Mouse (Mus musculus) layer of hippocampus, postnatal 14 days (tissue): ENCODE data around the gene Icam1. TPM values are rescaled to one million over a fixed set of nuclear protein-coding genes. Genes with fewer than 3 reads are reported as not detected.
A peak's percentile ranks its signal among the peaks of the same experiment; 100 is the strongest.

Source experiments
- DNase-seq, 2 experiments: peaks; one replicate each; pipeline ENCODE4 v3.0.0; 2021 to 2022; ENCODE audit warnings: low spot score in 2 of 2, mixed read lengths in 1 of 2
- long read RNA-seq, 2 experiments: library from polyadenylated mRNA; stranded (forward); transcript quantifications; one replicate each; pipeline ENCODE4 v2.0.0; 2021
- total RNA-seq, 2 experiments: library from RNA; stranded (reverse); gene quantifications; 2 replicates each; pipeline ENCODE4 v1.2.3; 2021

Icam1 gene
- 1 to 10 TPM; 2.9 to 3.2 TPM for total RNA-seq
- long read RNA-seq, experiment 1, partial matches to known transcripts, result 0 of 1 reads
- long read RNA-seq, experiment 1, other reads (novel, unspliced or antisense), result 0 of 1 reads
- long read RNA-seq, experiment 2, partial matches to known transcripts, result 0 of 3 reads
- long read RNA-seq, experiment 2, other reads (novel, unspliced or antisense), result 0 of 3 reads

DNA sequence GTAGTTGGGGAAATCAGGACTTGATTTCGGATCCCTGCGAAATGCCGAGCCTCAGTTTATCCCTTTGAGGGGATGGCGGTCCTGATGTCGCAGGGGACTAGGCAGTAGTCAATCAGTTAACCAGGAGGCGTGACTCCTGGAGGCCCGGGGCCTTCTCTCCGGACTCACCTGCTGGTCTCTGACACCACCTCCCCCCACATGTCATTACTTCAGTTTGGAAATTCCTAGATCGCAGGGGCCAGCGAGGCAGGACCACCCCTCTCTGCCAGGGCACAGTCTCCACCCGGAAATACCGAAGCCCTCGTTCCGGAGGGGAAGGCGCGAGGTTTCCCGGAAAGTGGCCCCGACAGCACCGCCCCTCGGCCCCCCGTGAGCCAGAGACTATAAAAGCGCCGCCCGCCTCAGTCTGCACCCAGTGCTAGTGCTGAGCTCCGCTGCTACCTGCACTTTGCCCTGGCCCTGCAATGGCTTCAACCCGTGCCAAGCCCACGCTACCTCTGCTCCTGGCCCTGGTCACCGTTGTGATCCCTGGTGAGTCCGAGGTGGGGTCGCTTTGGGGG, at the start of gene Icam1:
Icam1 (plus strand) TSS at position 415 of the 560 bp plus-strand sequence.
- peak in 1 of 2 experiments; percentile 32 for DNase-seq

DNA sequence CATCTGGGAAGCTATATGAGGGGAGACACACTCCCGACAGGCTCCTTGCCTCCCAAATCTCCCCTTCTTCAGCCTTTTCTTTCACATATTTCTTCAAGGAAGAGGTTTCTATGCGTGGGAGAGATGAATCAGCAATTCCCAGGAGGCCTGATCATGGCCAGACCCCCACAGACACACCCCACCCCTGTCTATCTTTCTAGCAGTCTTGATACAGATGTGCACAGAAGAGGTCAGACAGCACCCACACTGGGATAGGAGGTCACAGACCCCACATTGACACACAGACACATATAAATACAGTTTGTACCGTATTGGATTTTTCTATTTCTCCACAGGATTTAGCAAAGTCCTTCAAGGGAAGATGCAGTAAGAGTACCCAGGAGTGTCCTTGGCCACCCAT, 49.8 kb upstream of the Icam1 start:
- no peak for DNase-seq

DNA sequence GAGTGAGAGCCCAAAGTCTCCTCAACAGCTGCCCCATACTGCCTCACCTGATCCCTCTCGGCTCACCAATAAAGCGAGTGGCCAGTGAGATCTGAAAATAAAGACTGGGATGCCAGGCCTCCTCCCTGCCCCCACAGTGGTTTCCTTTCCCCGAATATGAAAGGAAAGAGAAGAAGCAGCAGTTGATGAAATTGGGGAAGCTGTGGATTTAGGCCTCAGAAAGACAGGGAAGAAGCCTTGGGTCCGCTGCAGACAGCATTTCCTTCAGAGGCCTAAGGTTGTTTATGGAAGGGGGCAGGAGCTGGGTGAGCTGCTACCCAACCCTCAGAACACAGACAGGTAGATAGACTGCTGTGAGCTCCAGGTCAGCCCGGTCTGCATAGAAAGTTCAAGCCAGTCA, 49.0 kb upstream of the Icam1 start:
- no peak for DNase-seq

DNA sequence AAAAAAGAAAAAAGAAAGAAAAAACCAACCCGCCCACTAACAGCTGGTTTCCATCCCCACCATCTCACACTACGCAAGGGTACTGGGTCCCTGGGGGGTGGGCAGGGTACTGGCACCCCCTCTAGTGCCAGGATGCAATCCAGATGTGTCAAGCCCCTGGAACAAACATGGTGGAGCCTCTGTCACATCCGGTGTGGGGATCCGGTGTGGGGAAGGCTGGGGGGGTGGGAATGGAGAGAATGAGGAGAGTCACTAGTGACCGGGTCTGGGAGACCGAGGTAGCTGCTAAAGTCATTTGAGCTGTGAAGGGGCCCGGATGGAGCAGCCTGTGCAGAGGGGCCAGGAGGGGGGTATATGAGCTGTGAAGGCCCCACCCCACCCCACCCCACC, 44.0 kb upstream of the Icam1 start:
- no peak for DNase-seq

DNA sequence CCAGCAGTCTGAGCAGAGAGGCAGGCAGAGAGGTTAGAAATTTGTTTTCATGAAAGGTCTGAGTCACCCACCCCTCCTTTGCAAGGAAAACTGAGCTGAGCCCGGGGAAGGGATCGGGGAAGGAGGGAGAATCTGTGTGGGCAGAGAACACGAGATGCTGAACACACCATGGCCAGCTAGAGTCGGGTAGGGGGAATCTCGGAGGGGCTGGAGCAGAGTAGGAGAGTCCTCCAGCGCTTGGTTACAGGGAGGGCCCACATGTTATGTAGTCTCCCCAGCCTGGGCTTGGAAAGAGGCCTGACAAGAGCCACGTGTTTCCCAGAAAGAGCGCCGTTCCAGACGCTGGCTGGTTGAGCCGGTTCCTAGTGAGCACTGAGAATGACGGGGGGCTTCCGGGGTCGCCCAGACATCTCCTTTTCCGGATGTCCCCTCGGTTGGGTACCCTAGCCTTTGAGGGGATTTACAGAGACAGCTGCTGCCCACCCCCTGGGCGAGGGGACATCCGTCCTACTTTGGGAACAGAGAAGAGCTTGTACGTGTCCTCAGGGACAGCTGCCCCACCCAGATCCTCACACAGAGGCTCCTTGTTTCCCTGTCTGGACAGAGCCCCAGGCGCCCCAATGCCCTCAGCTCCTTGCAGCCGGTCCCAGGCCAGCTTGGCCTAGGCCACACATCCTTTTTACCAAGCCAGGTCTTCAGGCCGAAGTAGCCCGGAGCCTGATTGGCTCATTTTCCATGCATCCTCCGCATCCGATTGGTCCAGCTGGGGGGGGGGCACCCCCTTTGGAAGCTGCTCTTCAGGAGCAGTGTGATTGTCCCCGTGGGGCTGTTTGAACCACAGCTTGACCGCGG, 43.4 kb upstream of the Icam1 start:
- peak; percentile 56 to 65 for DNase-seq

DNA sequence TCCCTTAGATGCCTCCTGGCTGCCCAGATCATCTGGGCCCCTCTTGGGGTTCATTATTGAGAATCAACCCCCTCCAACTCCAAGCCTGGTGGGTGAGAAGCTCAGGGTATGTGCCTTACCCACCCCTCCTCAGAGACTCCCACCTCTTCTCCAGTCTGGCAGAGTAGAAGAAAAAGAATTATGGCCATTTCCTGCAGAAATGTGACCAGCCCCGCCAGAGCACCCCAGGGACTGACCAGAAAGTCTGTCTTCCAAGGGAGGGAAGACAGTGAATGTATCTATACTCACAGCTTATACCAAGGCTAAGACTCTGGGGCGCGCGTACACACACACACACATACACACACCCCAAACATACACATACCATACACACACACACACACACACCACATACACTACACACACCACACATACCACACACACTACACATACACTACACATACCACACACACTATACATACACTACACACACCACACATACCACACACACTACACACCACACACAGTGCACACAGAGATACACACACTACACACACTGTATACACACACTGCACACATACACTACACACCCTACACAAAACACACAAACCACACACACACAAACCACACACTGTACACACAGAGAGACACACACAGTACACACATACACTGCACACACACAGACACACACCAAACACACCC, 42.6 kb upstream of the Icam1 start:
- DNase-seq, result no peak

DNA sequence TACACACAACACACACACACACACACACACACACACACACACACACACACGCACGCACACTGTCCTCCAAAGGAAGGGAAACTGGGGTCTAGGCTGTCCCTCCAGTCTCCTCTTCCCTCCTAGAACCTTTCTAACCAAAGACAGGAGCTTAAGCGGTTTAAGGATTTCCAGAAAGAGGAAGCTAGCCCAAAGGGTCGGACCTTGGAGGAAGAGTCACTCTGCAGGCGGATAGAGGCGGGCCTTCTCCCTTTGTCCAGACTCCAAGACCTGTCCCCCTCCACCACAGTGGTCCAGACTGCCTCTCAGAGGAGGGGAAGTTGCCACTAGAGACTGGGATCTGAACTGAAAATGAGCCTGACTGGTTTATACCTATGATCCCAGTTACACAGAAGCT, 42.1 kb upstream of the Icam1 start:
- DNase-seq, result no peak

DNA sequence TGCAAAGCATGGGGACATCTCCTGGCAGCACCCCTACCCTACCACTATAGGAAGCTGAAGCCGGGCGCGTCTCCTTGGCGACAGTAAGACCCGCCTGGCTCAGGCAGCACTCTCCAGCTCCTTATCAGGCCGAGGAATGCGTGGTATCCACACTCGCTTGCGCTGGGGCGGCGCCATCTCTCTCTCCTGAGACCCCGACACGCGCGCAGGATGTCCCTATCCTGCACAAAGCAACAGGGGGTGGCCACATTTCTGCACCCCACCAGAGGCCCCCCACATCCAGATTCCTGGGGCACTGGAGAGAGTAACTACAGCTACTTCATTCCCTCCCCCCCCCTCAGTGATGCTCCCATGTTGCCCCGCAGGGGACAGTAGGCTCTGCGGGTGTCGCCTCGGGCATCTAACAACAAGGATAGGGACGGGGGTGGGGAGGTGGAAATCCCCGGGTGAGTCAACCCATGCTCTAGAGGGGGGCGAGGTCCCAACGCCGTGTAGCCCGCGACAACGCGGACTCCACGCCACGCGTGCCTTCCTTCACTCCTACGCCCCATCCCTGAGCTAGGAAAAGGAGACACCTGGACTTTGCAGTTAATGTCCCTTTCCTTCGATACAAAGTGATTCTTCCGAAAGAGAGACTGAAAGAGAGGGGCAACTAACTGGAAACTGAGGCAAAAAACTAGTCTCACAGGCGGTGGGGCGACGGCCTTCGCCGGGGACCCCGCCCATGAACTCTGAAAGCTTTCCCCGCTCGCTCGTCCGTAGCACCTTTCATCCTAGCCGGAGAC, 40.2 kb upstream of the Icam1 start:
- DNase-seq, result no peak

DNA sequence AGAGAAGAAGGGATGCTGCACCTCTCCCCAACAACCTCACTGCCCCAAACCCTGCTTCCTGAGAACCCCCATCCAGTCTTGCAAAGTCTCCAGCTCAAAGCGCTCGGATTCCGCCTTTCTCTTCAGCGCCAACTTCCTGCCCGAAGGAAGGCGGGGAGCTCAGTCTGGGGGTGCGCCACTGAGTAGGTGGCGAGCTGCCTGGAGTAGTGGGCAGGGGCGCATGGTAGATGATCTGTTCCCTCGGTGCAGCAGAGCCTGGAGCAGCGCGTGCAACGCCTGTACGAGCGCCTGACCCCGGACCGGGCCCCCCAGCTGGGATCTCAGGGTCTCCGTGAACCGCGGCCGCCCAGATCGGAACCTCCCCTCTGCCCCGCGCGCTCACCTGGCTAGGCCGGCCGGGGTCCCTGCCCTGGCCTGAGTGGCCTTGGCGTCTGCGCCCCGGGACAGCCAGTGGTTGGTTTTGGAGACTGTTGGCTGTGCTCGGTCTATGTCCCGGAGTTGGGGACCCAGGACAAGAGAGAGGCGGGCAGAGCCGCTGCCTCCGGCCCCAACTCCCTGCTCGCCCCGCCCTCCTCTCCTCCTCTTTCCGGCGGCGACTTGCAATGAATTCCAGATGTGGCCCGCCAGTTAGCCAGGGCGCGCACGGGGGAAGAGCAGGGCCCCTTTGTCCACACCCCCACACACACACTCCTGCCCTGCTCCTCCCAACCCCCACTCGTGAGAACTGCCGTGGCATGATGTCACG, 39.4 kb upstream of the Icam1 start, which contains the start of gene S1pr2:
S1pr2 (minus strand) TSS at position 566 of the 745 bp plus-strand sequence.
- peak; percentile 37 to 43 for DNase-seq

DNA sequence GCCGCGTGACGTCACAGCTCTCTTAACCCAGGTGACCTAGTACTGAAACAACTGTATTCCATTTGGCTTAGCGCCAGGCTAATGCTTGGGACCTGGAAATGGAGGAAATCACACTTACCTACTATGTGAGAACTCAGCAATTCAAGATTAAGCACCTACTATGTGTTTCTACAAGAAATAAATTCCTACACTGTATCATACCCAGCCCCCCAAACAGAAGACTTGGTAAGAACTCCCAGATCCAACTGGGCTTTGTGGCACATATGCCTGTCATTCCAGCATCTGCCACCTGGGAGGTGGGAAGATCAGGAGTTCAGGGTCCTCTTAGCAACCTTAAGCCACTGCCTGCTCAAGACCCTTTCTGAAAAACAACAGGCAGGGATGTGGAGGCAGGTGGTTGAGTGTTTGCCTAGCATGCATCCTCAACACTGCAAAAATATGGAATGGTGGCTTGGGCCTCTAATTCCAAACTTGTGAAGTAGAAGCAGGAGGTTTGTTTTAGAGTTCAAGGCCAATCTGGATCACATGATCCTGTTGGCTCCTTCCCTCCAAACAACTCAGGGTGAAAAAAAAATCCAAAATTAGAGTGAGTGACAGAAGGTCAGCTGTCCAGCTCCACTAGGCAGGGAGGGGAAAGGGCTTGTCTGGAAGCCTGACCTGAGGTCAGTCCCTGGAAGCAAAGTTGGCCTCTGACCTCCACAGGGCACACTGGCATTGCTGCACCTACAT, 38.7 kb upstream of the Icam1 start:
- no peak for DNase-seq

DNA sequence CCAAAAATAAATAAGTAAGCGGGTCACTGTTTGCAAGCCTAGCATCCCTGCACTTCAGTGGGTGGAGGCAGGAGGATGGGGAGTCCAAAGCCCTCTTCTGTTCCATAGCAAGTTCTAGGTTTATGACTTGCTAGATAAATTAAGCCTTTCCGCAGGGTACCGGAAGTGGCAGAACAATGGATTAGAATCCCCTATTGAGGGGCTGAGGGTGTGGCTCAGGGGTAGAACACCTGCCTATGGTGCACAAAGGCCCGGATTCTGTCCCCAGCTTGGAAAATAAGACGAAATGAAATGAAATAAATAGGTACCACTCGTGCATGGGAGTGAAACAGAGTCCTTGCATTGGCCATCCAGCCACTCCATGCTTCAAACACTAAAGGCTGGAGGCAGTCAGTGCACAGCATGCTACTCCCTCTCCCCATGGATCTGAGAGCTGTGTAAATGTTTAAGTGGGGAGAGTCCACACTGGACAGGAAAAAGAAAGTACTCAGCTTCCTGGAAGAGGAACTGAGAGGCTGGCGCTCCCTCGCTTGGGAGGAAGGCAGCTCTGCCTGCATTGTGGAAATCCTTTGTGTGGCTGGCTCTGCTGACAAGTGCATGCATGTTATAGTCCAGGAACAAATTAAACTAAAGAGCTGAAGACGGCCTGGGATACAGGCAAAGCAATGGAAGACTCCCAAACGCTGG, 37.2 kb upstream of the Icam1 start:
- DNase-seq, result no peak

DNA sequence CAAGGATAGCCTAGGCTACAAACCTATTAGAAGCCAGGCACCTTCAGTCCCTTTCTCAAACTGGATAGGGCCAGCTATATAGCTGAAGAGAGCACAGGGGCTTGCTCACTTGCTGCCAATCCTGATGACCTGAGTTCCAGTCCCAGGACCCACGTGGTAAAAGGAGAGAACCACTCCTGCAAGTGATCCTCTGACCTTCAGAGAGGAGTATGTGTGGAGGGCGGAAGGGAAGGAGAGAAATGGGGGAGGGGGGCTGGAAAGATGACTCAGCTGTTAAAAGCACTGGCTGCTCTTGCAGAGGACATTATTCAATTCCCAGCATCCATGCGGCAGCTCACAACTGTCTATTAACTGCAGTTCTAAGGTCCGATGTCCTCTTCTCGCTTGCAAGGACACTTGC, 36.6 kb upstream of the Icam1 start:
- DNase-seq, result no peak

DNA sequence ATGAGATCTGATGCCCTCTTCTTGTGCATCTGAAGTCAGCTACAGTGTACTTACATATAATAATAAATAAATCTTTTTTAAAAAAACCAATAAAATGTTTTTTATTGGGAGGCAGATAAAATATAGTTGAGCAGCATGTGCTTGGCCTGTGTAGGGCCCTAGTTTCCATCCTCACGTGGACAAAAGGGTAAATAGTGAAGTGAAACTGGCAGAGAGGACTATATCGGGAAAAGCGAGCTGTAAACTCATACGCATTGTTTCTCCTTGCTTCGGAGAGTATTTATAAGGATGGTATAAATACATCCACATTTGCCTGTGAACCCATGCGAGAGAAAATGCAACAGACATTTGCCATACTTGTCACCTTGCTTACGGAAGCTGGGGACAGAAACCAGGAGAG, 36.0 kb upstream of the Icam1 start:
- DNase-seq, result no peak

DNA sequence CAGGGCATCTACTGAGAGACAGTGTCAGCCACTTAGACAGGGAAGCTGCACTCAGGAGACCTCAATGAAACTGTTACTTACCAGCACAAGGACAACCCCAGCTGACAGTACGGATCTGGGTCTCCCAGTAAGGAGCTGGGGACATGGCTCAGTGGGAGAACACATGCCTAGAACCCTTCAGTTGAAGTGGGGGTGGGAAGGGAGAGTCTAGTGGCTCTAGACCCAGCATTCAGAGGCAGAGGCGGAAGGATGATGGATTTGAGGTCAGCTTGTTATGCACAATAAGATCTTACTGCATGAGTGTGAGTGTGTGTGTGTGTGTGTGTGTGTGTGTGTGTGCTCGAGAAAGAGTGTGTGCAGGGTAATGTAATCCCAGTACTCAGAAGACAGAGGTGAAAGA, 33.6 kb upstream of the Icam1 start:
- no peak for DNase-seq

DNA sequence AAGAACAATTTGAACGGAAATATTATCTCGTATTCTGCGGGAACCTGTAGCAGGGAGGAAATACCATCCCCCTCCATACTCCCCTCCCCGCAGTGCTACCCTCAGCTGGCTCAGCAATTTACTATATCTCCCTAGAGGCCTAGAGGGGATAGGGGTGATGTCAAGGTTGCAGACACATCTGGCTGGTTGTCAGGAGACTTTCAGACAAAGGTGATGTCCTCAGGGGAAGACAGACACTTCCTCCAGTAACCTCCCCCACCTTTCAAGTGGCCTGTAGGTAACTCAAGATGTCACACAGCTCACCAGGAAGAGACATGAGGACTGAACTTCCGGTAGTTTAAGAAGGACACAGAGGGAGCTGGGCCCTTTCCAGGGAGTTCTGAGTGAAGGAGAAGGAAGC, 32.6 kb upstream of the Icam1 start:
- DNase-seq, result no peak

DNA sequence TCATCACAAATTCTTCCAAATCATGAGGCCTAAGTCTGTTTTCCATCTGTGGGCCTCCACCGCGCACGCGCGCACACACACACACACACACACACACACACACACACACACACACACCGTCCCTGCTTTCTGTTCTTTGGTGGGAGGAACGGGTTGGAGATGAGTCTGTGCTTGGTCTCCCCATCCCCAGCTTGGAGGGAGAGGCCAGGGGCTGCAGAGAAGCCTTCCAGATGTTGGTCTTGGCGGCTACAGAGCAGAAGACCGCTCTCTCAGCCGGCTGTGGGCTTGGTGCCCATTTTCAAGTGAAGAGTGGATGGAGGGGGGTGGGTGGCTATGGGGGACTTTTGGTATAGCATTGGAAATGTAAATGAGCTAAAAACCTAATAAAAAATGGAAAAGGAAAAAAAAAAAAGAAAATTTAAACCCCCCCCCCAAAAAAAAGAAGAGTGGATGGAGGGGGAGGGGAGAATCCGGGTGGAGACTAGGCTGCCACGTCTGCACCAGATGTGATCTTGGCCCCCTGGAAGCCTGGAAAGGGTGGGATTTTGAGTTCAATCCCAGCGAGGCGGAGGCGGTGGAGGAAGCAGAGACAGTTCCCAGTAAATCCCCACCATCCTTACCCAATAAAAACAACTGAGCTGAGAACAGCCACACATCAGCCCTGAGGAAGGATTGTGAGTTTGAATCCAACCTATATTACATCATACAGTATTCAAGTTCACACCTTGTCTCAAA, 28.7 kb upstream of the Icam1 start:
- no peak for DNase-seq

DNA sequence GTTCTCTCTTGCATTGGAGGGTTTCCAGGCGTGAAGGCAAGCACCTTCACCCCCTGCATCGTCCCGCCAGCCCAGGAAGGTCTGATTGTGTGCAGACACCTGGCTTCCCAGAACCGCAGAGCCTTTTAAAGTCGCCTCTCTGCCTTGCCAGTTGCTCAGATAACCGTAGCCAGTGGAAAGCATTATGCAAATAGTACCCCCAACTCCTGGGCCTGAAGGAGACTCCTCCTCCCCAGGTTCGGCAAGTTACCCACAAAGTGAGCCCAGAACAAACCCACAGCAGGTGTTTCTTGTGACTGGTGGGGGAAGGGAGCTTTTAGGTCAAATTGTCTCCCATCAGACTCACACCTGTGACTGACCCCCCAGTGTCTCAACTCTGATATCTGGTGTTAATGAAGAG, 27.8 kb upstream of the Icam1 start:
- no peak for DNase-seq

DNA sequence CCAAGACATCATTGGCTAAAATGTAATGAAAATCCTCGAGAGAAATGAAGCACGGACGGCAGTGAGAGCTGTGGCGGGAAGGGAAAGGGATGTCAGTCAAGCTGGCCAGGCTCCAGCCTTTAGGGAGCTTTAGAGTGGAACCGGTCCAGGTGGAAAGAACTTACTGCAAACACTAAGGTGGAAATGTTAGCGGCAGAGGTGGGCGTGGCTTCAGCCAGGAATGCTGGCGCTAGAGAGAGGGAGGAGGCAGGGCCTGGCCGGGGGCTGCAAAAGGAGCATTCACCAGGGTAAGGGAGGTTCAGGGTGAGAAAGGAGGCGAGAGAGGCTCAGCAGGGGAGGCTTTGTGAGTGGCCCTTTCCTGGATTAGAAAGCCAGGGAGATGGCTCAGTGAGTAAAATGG, 24.9 kb upstream of the Icam1 start:
- DNase-seq, result no peak
